Mouse (Mus musculus) gastrocnemius, postnatal 25 days (tissue): ENCODE measurements at regions not wholly inside any gene's neighbourhood (a gene's known extent, or its start where the extent isn't known, plus 50 kb on each side); places are given as distances from the start of the nearest gene placed in this dataset.

ENCODE experiments used
- DNase-seq: peaks from one replicate; pipeline ENCODE4 v3.0.0; 2022

GRCm38 (mm10) chr6:71012436-71012822, 56.1 kb downstream of the Foxi3 start:
- DNase-seq: no peak

DNA sequence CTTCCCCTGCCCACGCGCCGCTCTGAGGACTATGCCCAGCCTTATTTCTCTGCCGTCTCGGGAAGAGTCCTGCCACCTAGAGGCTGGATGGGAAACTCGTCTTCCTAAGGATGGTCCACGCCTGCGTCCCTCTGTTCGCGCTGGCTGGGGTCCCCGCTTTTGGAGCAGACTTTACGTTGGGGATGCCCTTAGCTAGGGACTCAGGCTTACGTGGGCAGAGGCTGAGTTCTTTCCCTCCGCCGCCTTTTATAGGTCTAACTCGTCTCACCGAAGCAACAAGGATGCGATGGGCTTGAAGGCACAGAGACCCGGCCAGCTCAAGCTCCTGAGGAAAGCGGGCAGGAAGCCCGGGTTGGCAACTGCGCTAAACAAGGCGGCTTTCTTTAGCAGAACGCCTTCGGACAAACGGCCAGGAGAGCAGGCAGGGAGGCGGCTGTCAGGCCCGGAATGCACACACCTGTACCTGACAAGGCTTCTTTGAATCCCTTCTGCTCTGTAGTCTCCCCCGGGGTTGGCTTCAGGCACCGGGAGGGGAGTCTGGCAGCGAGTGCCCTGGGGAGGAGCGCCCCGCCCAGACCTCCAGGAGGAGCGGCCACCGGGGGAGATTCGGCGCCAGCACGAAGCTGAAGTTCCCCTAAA, 56.6 kb downstream of the Foxi3 start:
- no peak for DNase-seq

GRCm38 (mm10) chr6:71016388-71016787, 60.1 kb downstream of the Foxi3 start:
- no peak for DNase-seq

DNA sequence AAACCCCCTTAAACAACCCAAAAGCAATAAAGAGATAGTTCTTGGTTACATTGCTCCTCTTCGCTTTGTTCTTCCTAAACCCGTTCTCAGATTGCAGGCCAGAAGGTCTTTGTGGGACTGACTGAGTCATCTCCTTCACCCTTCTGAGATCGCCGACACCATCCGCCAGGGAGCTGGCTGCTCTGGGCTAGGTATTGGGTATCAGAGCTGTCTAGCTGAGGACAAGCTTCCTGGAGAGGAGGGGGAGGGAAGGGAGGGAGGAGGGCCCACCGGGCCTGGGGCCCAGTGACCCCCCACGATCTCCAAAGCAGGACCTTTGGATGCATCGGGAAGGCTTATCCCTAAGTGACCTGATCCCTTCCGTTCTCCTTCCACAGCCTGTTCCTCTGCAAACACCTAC, 65.0 kb downstream of the Foxi3 start:
- DNase-seq: no peak

GRCm38 (mm10) chr6:71025472-71025871, 69.1 kb downstream of the Foxi3 start:
- DNase-seq: no peak

GRCm38 (mm10) chr6:71029663-71030062, 73.3 kb downstream of the Foxi3 start:
- no peak for DNase-seq

DNA sequence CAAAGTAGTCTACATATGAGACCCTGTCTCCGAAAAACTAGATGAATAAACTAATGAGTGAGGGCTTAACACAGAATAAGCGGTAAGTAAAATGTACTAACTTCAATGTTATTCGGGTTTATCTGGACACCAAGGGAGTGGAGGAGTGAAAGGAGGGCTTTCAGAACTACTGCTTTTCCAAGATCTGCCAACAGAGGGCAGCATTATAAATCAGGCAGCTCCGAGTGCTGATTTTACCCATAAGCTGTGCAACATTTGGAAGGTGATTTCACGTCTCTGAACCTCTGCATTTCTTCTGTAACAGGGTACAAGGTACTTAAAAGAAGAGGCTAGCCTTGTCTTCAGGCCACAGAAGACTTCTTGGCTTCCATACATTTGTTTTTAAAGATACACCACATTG, 74.2 kb downstream of the Foxi3 start:
- no peak for DNase-seq

- no peak for DNase-seq
Measured at GRCm38 (mm10) chr6:71044241-71044640, 87.9 kb downstream of the Foxi3 start.

DNA sequence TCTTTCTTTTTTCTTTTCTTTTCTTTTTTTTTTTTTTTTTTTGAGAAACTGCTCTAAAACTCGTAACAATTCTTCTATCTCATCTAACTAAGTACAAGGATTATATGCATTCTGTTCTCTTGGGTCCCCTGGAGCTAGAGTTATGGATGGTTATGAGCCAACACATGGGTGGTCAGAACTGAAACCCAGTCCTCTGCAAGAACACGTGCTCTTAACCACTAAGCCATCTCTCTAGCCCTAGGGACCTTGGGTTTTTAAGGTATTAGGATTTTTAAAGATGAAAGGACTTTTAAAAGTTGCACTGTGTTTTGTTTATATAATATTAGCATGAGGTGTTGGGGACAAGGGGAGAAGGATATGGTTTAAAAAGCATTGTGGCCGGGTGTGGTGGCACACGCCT, 88.9 kb downstream of the Foxi3 start:
- no peak for DNase-seq

DNA sequence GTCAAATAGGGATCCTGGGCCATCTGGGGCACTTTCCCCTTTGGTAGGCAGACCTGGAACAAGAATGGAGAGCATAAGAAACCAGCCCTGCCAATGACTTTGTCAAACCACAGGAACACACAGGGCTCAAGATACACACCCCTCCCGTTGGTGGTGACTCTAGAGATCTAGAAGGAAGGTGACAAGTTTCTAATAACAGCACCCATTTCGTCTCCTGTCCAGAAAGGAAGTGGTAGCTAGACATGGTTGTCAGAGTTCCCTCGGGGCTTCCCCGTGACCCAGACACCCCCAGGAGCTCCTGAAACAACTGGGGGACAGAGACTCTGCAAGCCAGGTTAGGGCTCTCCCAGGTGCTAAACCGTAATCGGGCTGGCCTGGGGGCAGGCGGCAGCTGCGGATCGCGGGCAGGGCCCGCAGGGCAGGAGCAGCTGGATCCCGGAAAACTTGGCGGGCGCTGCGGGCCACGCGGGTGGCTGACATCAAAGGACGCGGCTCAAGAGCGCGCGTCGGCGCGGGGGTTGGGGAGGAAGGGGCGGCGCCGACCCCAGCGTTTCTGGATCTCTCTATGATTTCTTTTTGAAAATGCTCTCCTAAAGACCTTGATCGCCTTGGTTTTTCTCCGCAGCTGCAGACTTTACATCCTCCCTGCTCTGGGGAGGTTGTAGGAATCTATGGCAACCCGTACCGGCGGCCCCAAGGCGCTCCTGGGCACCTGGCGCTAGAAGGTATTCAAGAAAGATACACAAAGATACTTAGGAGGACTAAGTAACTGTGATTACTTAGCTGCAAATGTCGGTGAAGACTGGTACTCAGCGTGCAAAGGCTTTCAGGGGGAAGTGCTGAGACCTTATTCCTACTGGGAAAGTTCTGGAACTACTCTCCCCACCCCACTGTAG, 92.1 kb downstream of the Foxi3 start:
- no peak for DNase-seq

- no peak for DNase-seq
Measured at GRCm38 (mm10) chr6:71050248-71050647, 93.9 kb downstream of the Foxi3 start.

- no peak for DNase-seq
Measured at GRCm38 (mm10) chr6:71050754-71051213, 93.5 kb downstream of the Thnsl2 start.

GRCm38 (mm10) chr6:71057209-71057858, 86.9 kb downstream of the Thnsl2 start:
- no peak for DNase-seq

GRCm38 (mm10) chr6:71060116-71060515, 84.1 kb downstream of the Thnsl2 start:
- peak; percentile 11 for DNase-seq

DNA sequence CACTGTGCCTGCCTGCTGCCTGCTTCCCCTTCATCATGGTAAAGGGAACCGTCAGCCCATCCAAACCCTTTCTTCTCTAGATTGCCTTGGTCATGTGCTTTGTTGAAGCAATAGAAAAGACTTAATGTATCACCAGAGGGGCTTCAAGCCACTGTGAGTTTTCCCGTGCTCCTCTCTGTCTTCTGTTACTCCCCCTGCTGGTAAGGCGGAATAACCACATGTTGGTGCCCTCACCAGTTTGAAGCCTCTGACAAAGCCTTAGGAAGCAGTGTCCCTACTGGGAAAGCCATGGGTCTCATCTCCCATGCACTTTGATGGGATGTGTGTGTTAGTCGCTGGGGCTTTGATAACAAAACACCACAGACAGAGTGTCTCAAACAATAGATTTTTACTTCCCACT, 81.3 kb downstream of the Thnsl2 start:
- DNase-seq: no peak

DNA sequence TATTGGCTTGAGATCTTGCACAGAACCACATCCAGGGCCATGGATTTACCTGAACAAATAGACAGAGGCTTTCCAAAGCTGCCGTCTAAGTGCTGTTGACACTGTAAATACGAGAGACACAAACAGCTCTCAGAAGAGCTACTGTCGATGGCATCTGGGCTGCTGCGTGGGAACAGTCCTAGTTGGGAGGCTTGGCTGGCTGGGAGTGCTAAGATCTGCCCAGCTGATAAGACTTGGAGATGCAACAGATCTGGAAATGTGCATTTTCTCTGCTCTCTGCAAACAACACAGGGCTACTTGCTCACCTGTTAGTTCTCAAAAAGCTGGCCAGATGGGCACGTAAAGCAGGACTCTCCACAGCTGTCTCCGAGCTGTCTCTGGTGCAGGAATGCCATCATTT, 78.8 kb downstream of the Thnsl2 start:
- no peak for DNase-seq

GRCm38 (mm10) chr6:71069229-71069628, 75.0 kb downstream of the Thnsl2 start:
- DNase-seq: no peak

GRCm38 (mm10) chr6:71074789-71075191, 69.4 kb downstream of the Thnsl2 start:
- DNase-seq: no peak
